Mouse (Mus musculus) intestine, embryonic 15.5 days (tissue): ENCODE measurements around the gene Hbb-bt. TPM values are rescaled to one million over a fixed set of nuclear protein-coding genes. Genes with fewer than 3 reads are reported as not detected.
"Not testable (repeated sequence)": the region's sequence is repeated elsewhere in the genome, so short reads cannot be mapped to it uniquely, and the experiment has no call there.

ENCODE experiments used
- ATAC-seq: fragments of 200-750 bp; cut with Nextera tagmentation; 2 replicates; pipeline ENCODE4 v1.8.0; 2017; ENCODE audit warnings: moderate TSS enrichment, moderate library complexity
- H3K27ac ChIP-seq: fragments of 300-500 bp; sonication (generic); 2 replicates; pipeline ENCODE4 v1.5.1; 2015; ENCODE audit warnings: mild to moderate bottlenecking, inconsistent platforms
- H3K27me3 ChIP-seq: fragments of 300-500 bp; sonication (generic); replicated peaks from 2 replicates; pipeline ENCODE4 v1.6.1; 2015; ENCODE audit warnings: inconsistent platforms
- H3K36me3 ChIP-seq: fragments of 300-500 bp; sonication (generic); 2 replicates; pipeline ENCODE4 v1.6.1; 2015; ENCODE audit warnings: inconsistent platforms
- H3K4me1 ChIP-seq: fragments of 300-500 bp; sonication (generic); replicated peaks from 2 replicates; pipeline ENCODE4 v1.6.1; 2015; ENCODE audit warnings: inconsistent platforms
- H3K4me2 ChIP-seq: fragments of 300-500 bp; sonication (generic); replicated peaks from 2 replicates; pipeline ENCODE4 v1.6.1; 2015; ENCODE audit warnings: mild to moderate bottlenecking, inconsistent platforms
- H3K4me3 ChIP-seq: fragments of 300-500 bp; sonication (generic); replicated peaks from 2 replicates; pipeline ENCODE4 v1.5.1; 2015; ENCODE audit warnings: inconsistent platforms
- H3K9ac ChIP-seq: fragments of 300-500 bp; sonication (generic); 2 replicates; pipeline ENCODE4 v1.6.1; 2015; ENCODE audit warnings: inconsistent platforms
- H3K9me3 ChIP-seq: fragments of 300-500 bp; sonication (generic); 2 replicates; pipeline ENCODE4 v1.6.1; 2016; ENCODE audit warnings: inconsistent platforms
- WGBS: fragments of 180-500 bp; shearing (Covaris S2); methylation state at CpG from one replicate; pipeline ENCODE4 v1.1.7; 2015; 5-methylcytosine and 5-hydroxymethylcytosine counted together
- polyA plus RNA-seq: library from polyadenylated mRNA; unstranded; fragments of >200 nt; fragmentation: Nextera tagmentation; extraction: Ambion mirVana; gene quantifications from 2 replicates; pipeline ENCODE4 v1.2.1, GENCODE M21; 2015

The Hbb-bt gene
- polyA plus RNA-seq, 1 experiment from 2014 or later: 2,775 TPM

DNA sequence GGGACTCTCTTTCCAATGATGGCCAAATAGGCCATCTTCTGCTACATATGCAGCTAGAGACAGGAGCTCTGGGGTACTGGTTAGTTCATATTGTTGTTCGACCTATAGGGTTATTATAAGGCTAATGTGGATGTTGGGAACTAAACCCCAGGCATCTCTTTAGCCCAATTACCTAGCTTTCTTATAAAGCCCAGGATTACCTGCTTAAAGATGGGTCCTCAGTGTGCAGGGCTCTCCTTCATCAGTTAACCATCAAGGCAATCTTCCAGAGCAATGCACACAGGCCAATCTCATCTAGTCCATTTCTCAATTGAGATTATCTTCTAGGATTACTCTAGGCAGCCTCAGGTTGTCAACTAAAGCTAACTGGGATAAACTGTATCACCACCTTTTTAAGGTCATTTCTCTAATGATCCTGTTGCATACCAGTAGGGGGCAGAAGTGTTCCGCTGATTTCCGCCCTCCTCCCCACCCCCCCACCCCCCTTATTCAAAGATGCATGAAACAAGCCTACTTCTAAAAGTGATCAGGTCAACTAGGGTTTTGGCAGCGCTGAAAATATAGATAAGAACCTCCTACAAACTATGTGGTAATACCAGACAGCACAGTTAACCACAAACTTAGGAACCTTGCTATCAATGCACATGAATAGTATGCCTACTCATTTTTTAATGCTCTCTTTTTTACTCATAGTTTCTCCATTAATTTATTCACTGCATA is 21.0 kb downstream of the Hbb-bt start:
- Histone ChIP-seq H3K9ac (no peak overlapping the region), H3K4me1 (no peaks in the 10 kb centered on the region), H3K27ac (no peak overlapping the region), H3K4me3 (no peak overlapping the region), H3K4me2 (no peak overlapping the region), H3K36me3 (no peaks in the 10 kb centered on the region), H3K9me3 (no peaks in the 10 kb centered on the region), H3K27me3 (no peaks in the 10 kb centered on the region)
- WGBS: 23% methylated on average over 4 of the region's 4 CpGs
- ATAC-seq: no peak

DNA sequence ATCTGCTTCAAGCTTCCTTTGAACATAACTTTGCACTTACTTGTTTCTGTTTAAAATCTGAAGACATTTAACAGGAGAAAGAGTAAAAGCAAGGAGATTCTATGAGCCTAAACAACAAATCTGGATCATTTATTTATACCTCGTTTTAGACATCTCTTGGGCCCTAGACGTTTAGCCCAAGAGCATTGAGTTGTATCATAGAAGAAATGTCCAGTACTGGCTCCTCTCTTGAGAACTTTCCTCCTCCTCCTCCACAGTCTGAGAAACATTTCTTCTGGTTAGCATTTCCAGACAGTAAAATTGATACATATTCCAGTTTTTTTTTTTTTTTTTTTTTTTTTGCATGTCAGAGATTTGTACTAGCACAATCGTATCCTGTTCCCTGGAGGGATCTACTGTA is 22.1 kb downstream of the Hbb-bt start, which contains the start of gene Olfr67:
Gene Olfr67 (minus strand): TSS at position 101 of the 400 bp plus-strand sequence.
- Histone ChIP-seq H3K36me3 (no peaks in the 10 kb centered on the region), H3K4me2 (no peak within 1 kb of the TSS), H3K4me3 (no peak within 1 kb of the TSS), H3K4me1 (no peaks in the 10 kb centered on the region), H3K9me3 (no peaks in the 10 kb centered on the region), H3K27me3 (no peaks in the 10 kb centered on the region), H3K9ac (no peak within 1 kb of the TSS), H3K27ac (no peak within 1 kb of the TSS)
- WGBS: 74% methylated on average over 3 of the region's 3 CpGs
- no peak for ATAC-seq

DNA sequence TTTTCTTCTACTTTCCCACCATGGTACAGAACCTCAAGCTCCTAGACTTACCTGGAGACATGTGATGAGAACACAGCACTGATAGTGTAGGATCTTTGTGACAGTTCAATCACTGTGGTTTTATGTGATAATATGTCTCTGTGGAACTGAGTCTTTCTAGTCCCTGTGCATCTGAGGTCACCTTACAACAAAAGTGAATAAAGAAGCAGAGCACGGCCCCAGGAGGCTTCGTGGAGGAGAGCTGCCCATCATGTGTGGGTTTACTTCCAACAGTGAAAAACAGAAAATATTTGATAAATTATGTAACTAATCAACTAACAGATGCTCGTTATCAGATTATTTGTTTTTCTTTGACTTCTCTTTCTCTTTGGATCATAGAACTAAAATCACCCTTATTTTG is 34.2 kb downstream of the Hbb-bt start, which contains the start of gene Olfr68:
Gene Olfr68 (minus strand): TSS at position 101 of the 400 bp plus-strand sequence.
- Histone ChIP-seq H3K4me3 (no peak within 1 kb of the TSS), H3K4me2 (no peak within 1 kb of the TSS), H3K27ac (no peak within 1 kb of the TSS), H3K9ac (no peak within 1 kb of the TSS), H3K4me1 (no peaks in the 10 kb centered on the region), H3K9me3 (no peaks in the 10 kb centered on the region), H3K36me3 (no peaks in the 10 kb centered on the region), H3K27me3 (no peaks in the 10 kb centered on the region)
- ATAC-seq: no peak
- 74% methylated on average over 3 of the region's 3 CpGs for WGBS

DNA sequence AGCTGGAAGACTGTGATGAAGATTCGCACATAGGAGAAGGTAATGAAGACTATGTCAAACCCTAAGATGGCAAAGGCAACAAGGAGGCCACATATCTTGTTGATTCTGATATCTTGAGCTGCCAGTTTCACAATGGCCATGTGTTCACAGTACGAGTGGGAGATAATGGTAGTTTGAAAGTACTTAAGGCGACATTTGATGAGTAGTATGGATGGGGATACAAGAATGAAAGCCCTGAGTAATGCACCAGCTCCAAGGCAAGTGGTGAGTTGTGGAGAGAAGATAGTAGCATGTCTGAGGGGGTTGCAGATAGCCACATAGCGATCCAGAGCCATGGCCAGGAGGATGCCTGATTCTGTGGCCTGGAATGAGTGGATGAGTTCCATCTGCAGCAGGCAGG is 36.1 kb downstream of the Hbb-bt start:
- not testable (repeated sequence) for H3K9me3 ChIP-seq, H3K27me3 ChIP-seq, H3K4me3 ChIP-seq, H3K4me2 ChIP-seq, ATAC-seq, H3K4me1 ChIP-seq, H3K27ac ChIP-seq, H3K9ac ChIP-seq, H3K36me3 ChIP-seq
- WGBS: 90% methylated on average over 4 of the region's 4 CpGs

DNA sequence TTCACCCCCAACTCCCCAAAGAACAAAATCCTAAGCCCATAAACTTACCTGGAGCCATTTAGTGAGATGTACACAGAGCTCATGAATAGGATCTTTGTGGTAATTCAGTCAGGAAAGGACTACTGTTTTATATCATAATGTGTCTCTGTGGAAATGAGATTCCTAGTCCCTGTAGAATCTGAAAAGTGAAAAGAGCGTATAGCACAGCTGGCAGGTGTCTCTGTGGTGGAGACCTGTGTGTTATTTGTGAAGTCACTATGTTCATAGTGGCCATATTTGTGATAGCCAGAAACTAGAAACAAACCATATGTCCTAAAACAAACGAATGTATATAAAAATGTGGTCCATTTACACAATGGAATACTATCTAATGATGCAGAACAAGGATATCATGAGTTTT is 42.3 kb downstream of the Hbb-bt start, which contains the start of gene Olfr69:
Gene Olfr69 (minus strand): TSS at position 101 of the 400 bp plus-strand sequence.
- Histone ChIP-seq H3K4me3 (no peak within 1 kb of the TSS), H3K27me3 (no peaks in the 10 kb centered on the region), H3K36me3 (no peaks in the 10 kb centered on the region), H3K9ac (no peak within 1 kb of the TSS), H3K9me3 (no peaks in the 10 kb centered on the region), H3K27ac (no peak within 1 kb of the TSS), H3K4me2 (no peak within 1 kb of the TSS), H3K4me1 (no peaks in the 10 kb centered on the region)
- ATAC-seq: no peak
- WGBS: 69% methylated on average over 2 of the region's 2 CpGs

DNA sequence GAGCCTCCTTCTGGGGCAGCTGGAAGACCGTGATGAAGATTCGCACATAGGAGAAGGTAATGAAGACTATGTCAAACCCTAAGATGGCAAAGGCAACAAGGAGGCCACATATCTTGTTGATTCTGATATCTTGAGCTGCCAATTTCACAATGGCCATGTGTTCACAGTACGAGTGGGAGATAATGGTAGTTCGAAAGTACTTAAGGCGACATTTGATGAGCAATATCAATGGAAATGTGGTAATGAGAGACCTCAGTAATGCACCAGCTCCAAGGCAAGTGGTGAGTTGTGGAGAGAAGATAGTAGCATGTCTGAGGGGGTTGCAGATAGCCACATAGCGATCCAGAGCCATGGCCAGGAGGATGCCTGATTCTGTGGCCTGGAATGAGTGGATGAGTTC is 46.1 kb downstream of the Hbb-bt start:
- WGBS: 88% methylated on average over 6 of the region's 6 CpGs
- not testable (repeated sequence) for H3K4me3 ChIP-seq, H3K4me2 ChIP-seq, H3K36me3 ChIP-seq, H3K27ac ChIP-seq, H3K9me3 ChIP-seq, H3K27me3 ChIP-seq, ATAC-seq, H3K4me1 ChIP-seq, H3K9ac ChIP-seq

Other genes starting within 250 kb of the Hbb-bt start
- not detected in 2 replicates for gene Olfr616, start 244.9 kb downstream of the Hbb-bt start, polyA plus RNA-seq
- gene Olfr617, start 240.9 kb downstream of the Hbb-bt start, polyA plus RNA-seq: not detected in 2 replicates
- gene Olfr618, start 223.9 kb downstream of the Hbb-bt start, polyA plus RNA-seq: not detected in 2 replicates
- gene Olfr619, start 213.4 kb downstream of the Hbb-bt start, polyA plus RNA-seq: not detected in 2 replicates
- not detected in 2 replicates for gene Olfr620, start 201.5 kb downstream of the Hbb-bt start, polyA plus RNA-seq
- not detected in 2 replicates for gene Olfr622, start 171.3 kb downstream of the Hbb-bt start, polyA plus RNA-seq
- not detected in 2 replicates for gene Olfr623, start 150.3 kb downstream of the Hbb-bt start, polyA plus RNA-seq
- gene Olfr624, start 142.8 kb downstream of the Hbb-bt start, polyA plus RNA-seq: 0.03 TPM in 1 of 2 replicates, not detected in the other
- not detected in 2 replicates for gene Olfr625-ps1, start 131.3 kb downstream of the Hbb-bt start, polyA plus RNA-seq
- gene Olfr243, start 99.3 kb downstream of the Hbb-bt start, polyA plus RNA-seq: not detected in 2 replicates
- not detected in 2 replicates for gene Olfr628, start 83.6 kb downstream of the Hbb-bt start, polyA plus RNA-seq
- gene Olfr629, start 69.1 kb downstream of the Hbb-bt start, polyA plus RNA-seq: not detected in 2 replicates
- gene Olfr630, start 56.7 kb downstream of the Hbb-bt start, polyA plus RNA-seq: not detected in 2 replicates
- gene Olfr69, start 42.4 kb downstream of the Hbb-bt start, polyA plus RNA-seq: not detected in 2 replicates
- not detected in 2 replicates for gene Olfr68, start 34.3 kb downstream of the Hbb-bt start, polyA plus RNA-seq
- gene Olfr67, start 22.2 kb downstream of the Hbb-bt start, polyA plus RNA-seq: not detected in 2 replicates
- gene Hbb-bs, start 14.1 kb upstream of the Hbb-bt start, polyA plus RNA-seq: 7,434 and 7,479 TPM in 2 replicates
- not detected in 2 replicates for gene Hbb-bh2, start 26.5 kb upstream of the Hbb-bt start, polyA plus RNA-seq
- gene Hbb-bh1, start 29.2 kb upstream of the Hbb-bt start, polyA plus RNA-seq: 2.0 and 2.2 TPM in 2 replicates
- gene Hbb-y, start 39.2 kb upstream of the Hbb-bt start, polyA plus RNA-seq: 165 and 266 TPM in 2 replicates
- not detected in 2 replicates for gene Olfr66, start 72.3 kb upstream of the Hbb-bt start, polyA plus RNA-seq
- gene Olfr64, start 80.5 kb upstream of the Hbb-bt start, polyA plus RNA-seq: not detected in 2 replicates
- not detected in 2 replicates for gene Olfr65, start 89.5 kb upstream of the Hbb-bt start, polyA plus RNA-seq
- not detected in 2 replicates for gene Olfr631, start 114.8 kb upstream of the Hbb-bt start, polyA plus RNA-seq
- gene Olfr632, start 120.4 kb upstream of the Hbb-bt start, polyA plus RNA-seq: not detected in 2 replicates
- not detected in 2 replicates for gene Olfr633, start 130.4 kb upstream of the Hbb-bt start, polyA plus RNA-seq
- 0.01 TPM in 1 of 2 replicates, not detected in the other for gene Olfr635, start 157.2 kb upstream of the Hbb-bt start, polyA plus RNA-seq
- gene Olfr638, start 184.8 kb upstream of the Hbb-bt start, polyA plus RNA-seq: not detected in 2 replicates
- not detected in 2 replicates for gene Olfr639, start 203.3 kb upstream of the Hbb-bt start, polyA plus RNA-seq
- not detected in 2 replicates for gene Olfr640, start 211.6 kb upstream of the Hbb-bt start, polyA plus RNA-seq
- gene Olfr641, start 221.4 kb upstream of the Hbb-bt start, polyA plus RNA-seq: not detected in 2 replicates
- gene Olfr642, start 238.7 kb upstream of the Hbb-bt start, polyA plus RNA-seq: not detected in 2 replicates
- not detected in 2 replicates for gene 4930516K23Rik, start 247.4 kb upstream of the Hbb-bt start, polyA plus RNA-seq